Mouse (Mus musculus) thymus, adult 2 months (tissue): Measurements from ENCODE around the gene Zfp953.
"Not testable (repeated sequence)": the region's sequence is repeated elsewhere in the genome, so short reads cannot be mapped to it uniquely, and the experiment has no call there.

ENCODE experiments used
- CTCF ChIP-seq: fragments of 200-500 bp; IDR thresholded peaks from 2 replicates; pipeline ENCODE4 v1.5.1; 2012; ENCODE audit warnings: mild to moderate bottlenecking, control low read depth, low read length, moderate library complexity, borderline replicate concordance; ENCODE audit not compliant: control insufficient read depth, poor library complexity, insufficient read depth; ENCODE audit errors: extremely low read depth
- POLR2A ChIP-seq: fragments of 200-500 bp; IDR thresholded peaks from 2 replicates; pipeline ENCODE4 v1.6.1; 2012; ENCODE audit warnings: mild to moderate bottlenecking, low read length, control low read depth, moderate library complexity; ENCODE audit not compliant: control insufficient read depth, poor library complexity, insufficient read depth; ENCODE audit errors: extremely low read depth

DNA sequence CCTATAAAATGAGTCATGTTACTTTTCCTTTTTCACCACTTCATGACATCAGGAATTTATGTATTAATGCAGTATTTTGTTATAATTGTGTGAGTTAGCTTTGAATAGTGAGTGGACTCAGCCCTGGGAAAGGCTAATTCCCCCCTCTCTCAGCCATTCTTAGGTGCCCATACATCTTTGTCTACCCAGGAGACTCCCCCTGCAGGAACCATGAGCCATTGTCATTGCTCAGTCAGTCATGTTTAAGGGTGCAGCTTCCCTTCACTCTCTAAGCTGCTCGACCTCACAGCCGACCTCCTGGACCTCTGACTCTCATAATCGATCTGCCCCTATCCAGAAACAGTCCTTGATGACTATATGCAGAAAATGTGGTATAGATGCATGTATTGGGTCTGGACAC is 15.8 kb upstream of the Zfp953 start:
- TF ChIP-seq CTCF, POLR2A: not testable (repeated sequence)
